Mouse (Mus musculus) C2C12 (cell line): ENCODE measurements around the gene Rfx5.

Experiments
- CTCF ChIP-seq: IDR thresholded peaks from one replicate; pipeline ENCODE4 v1.5.1; 2011; ENCODE audit not compliant: control insufficient read depth, insufficient read depth, insufficient read length
- MAX ChIP-seq: IDR thresholded peaks from one replicate; pipeline ENCODE4 v1.6.1; 2011; ENCODE audit warnings: mild to moderate bottlenecking, control low read depth

DNA sequence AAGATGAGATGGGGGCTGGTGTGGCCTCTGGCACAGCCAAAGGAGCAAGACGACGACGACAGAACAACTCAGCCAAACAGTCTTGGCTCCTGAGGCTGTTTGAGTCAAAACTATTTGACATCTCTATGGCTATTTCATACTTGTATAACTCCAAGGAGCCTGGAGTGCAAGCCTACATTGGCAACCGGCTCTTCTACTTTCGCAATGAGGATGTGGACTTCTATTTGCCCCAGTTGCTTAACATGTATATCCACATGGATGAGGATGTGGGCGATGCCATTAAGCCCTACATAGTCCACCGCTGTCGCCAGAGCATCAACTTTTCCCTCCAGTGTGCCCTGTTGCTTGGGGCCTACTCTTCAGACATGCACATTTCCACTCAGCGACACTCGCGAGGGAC is 30.4 kb downstream of the Rfx5 start:
- no peak for TF ChIP-seq MAX
- no peak for TF ChIP-seq CTCF
